Mouse (Mus musculus): ENCODE measurements around the gene Pde1a. TPM values are rescaled to one million over a fixed set of nuclear protein-coding genes. Genes with fewer than 3 reads are reported as not detected.

Pde1a gene
- polyA plus RNA-seq, 1 experiment, result not detected

DNA sequence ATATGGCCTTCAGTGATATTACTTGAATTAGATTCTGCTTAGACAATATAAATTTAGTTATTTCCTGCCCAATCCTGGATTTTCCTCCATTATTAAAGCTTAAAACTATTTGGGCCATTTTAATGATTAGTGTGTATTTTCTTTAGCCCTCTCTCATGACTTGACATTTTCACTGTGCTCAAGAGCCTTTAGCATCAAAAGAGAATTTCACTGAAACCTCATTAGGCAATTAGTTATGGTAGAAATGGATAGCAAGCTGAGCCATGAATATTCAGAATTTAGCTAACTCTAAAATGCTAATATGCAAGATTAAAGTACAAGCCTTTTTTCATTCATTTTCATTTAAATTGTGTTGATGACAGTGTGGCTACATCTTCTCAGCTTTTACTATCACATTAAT lies 73.2 kb downstream of the Pde1a start:
- Histone ChIP-seq H3K36me3 (replicated peaks; ENCODE audit: low read length) (no peaks in the 10 kb centered on the region), H3K4me3 (replicated peaks) (no peak overlapping the region), H3K27me3 (replicated peaks) (no peaks in the 10 kb centered on the region), H3K9me3 (no peaks in the 10 kb centered on the region), H3K4me1 (no peaks in the 10 kb centered on the region; the same call in 1 of the 2 replicates)
- TF ChIP-seq FLI1 (IDR thresholded peaks at IDR 0.05; ENCODE audit: low read length) (no peak), GATA1 (IDR thresholded peaks at IDR 0.05; ENCODE audit: borderline replicate concordance, low read length) (no peak)

DNA sequence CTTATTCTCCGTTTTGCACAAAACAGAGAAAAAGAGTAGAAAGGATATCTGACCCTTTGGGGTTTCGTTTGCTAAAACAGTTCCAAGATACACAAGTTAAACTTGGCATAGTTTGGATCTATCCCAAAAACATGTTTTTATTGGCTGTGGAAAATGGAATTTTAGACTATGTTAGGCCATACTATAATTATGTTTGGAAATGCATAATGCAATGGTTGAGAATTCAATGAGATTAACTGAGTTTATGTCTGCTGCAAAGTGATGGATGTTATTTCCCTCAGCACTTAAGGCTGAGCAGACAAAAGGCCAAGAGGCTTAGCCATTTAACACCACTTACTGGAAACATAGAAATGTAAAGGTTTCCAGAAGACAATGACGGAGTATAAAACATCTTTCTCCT lies 75.2 kb downstream of the Pde1a start:
- H3K27me3 ChIP-seq (replicated peaks), result no peaks in the 10 kb centered on the region
- no peaks in the 10 kb centered on the region for H3K36me3 ChIP-seq (replicated peaks; ENCODE audit: low read length)
- H3K4me3 ChIP-seq (replicated peaks), result no peak overlapping the region
- no peaks in the 10 kb centered on the region; the same call in 1 of the 2 replicates for H3K4me1 ChIP-seq
- H3K9me3 ChIP-seq, result no peaks in the 10 kb centered on the region
- TF ChIP-seq GATA1 (IDR thresholded peaks at IDR 0.05; ENCODE audit: borderline replicate concordance, low read length) (no peak), FLI1 (IDR thresholded peaks at IDR 0.05; ENCODE audit: low read length) (no peak)

- Histone ChIP-seq H3K4me3 (replicated peaks) (no peak overlapping the region), H3K4me1 (no peaks in the 10 kb centered on the region), H3K27me3 (replicated peaks) (no peaks in the 10 kb centered on the region), H3K9me3 (no peaks in the 10 kb centered on the region), H3K36me3 (replicated peaks; ENCODE audit: low read length) (no peaks in the 10 kb centered on the region)
- TF ChIP-seq FLI1 (IDR thresholded peaks at IDR 0.05; ENCODE audit: low read length) (no peak), GATA1 (IDR thresholded peaks at IDR 0.05; ENCODE audit: borderline replicate concordance, low read length) (no peak)
These were observed 82.3 kb downstream of the Pde1a start for GRCm38 (mm10) chr2:80046751-80047513.

- TF ChIP-seq GATA1 (IDR thresholded peaks at IDR 0.05; ENCODE audit: borderline replicate concordance, low read length) (no peak), FLI1 (IDR thresholded peaks at IDR 0.05; ENCODE audit: low read length) (no peak)
- Histone ChIP-seq H3K4me3 (replicated peaks) (no peak overlapping the region), H3K9me3 (no peaks in the 10 kb centered on the region), H3K4me1 (0 out of 2 replicates have a peak, but pooled peaks cover 3% of the 10 kb centered on the region), H3K36me3 (replicated peaks; ENCODE audit: low read length) (no peaks in the 10 kb centered on the region), H3K27me3 (replicated peaks) (no peaks in the 10 kb centered on the region)
These were observed 90.4 kb downstream of the Pde1a start for GRCm38 (mm10) chr2:80038642-80039445.

DNA sequence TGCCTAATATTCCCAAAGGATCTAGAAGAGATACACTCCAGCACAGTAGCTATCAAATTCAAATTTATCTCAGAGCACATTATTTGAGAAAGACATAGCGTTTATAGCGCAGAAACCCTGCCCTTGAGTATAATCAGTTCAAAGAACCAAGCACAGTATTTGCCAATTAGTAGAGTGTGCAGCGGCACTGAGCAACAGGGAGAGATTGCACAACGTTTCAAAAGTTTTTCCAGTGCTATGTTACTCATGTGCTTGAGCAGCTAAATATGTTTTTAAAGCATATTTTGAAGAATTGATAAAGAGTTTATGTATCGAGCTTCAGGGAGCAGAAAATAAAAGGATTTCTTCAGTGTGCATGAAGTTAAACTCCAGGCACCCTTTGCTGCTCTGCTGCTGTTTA lies 91.3 kb downstream of the Pde1a start:
- Histone ChIP-seq H3K9me3 (no peaks in the 10 kb centered on the region), H3K27me3 (replicated peaks) (no peaks in the 10 kb centered on the region), H3K36me3 (replicated peaks; ENCODE audit: low read length) (no peaks in the 10 kb centered on the region), H3K4me1 (0 out of 2 replicates have a peak, but pooled peaks cover 3% of the 10 kb centered on the region), H3K4me3 (replicated peaks) (no peak overlapping the region)
- no peak for TF ChIP-seq GATA1 (IDR thresholded peaks at IDR 0.05; ENCODE audit: borderline replicate concordance, low read length)
- TF ChIP-seq FLI1 (IDR thresholded peaks at IDR 0.05; ENCODE audit: low read length), result no peak

DNA sequence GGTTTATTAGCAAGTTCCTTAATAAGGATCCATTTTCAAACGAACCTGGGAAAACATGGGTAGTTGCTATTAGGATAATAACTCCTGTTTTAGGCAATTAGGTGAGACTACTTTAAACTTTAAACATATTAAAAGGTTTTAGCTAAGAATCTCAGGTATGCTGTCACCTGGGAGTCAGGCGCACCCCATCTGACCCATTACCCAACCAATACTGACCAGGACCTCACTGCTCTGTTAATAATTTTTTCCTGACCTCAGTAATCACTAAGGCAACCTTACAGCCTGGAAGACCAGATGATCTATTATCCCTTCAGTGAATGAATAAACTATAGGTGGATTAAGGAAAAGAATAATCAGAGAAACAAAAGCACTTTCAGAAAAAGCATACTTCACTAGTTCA lies 100.2 kb downstream of the Pde1a start:
- peaks cover 10% of the 10 kb centered on the region; the same call in 1 of the 2 replicates for H3K4me1 ChIP-seq
- no peaks in the 10 kb centered on the region for H3K27me3 ChIP-seq (replicated peaks)
- no peak for TF ChIP-seq FLI1 (IDR thresholded peaks at IDR 0.05; ENCODE audit: low read length)
- no peak for TF ChIP-seq GATA1 (IDR thresholded peaks at IDR 0.05; ENCODE audit: borderline replicate concordance, low read length)
- no peaks in the 10 kb centered on the region for H3K36me3 ChIP-seq (replicated peaks; ENCODE audit: low read length)
- no peaks in the 10 kb centered on the region for H3K9me3 ChIP-seq
- H3K4me3 ChIP-seq (replicated peaks), result no peak overlapping the region

DNA sequence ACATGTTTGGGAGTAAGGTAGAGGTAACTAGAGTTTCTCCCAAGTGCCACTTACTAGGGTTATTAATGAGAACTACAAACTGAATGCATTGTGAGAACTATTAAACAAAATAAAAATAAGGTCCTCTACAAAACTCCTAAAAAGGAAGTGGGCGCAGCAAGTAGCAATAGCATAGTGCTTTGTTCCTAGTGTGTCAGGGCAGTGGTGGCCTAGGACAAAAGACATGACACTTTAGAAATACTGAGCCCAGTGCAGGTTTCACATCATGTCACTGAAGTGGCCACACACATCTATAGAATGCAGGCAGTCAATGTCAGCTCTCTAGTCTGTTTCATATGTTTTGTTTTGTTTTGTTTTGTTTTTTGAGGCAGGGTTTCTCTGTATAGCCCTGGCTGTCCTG lies 103.2 kb downstream of the Pde1a start:
- H3K36me3 ChIP-seq (replicated peaks; ENCODE audit: low read length), result no peaks in the 10 kb centered on the region
- no peak for TF ChIP-seq FLI1 (IDR thresholded peaks at IDR 0.05; ENCODE audit: low read length)
- TF ChIP-seq GATA1 (IDR thresholded peaks at IDR 0.05; ENCODE audit: borderline replicate concordance, low read length), result no peak

GRCm38 (mm10) chr2:80025597-80025996 lies 103.7 kb downstream of the Pde1a start:
- no peaks in the 10 kb centered on the region for H3K9me3 ChIP-seq
- no peaks in the 10 kb centered on the region for H3K27me3 ChIP-seq (replicated peaks)
- H3K4me3 ChIP-seq (replicated peaks), result no peak overlapping the region
- no peaks in the 10 kb centered on the region for H3K36me3 ChIP-seq (replicated peaks; ENCODE audit: low read length)
- H3K4me1 ChIP-seq, result peaks cover 10% of the 10 kb centered on the region; the same call in 1 of the 2 replicates
- no peak for TF ChIP-seq FLI1 (IDR thresholded peaks at IDR 0.05; ENCODE audit: low read length)
- no peak for TF ChIP-seq GATA1 (IDR thresholded peaks at IDR 0.05; ENCODE audit: borderline replicate concordance, low read length)

More for the DNA sequence above, 103.2 kb downstream of the Pde1a start:
- Histone ChIP-seq H3K4me3 (replicated peaks) (no peak overlapping the region), H3K4me1 (peaks cover 10% of the 10 kb centered on the region; the same call in 1 of the 2 replicates), H3K27me3 (replicated peaks) (no peaks in the 10 kb centered on the region), H3K9me3 (no peaks in the 10 kb centered on the region)

GRCm38 (mm10) chr2:80025038-80025437 lies 104.2 kb downstream of the Pde1a start:
- TF ChIP-seq GATA1 (IDR thresholded peaks at IDR 0.05; ENCODE audit: borderline replicate concordance, low read length) (no peak), FLI1 (IDR thresholded peaks at IDR 0.05; ENCODE audit: low read length) (no peak)
- H3K36me3 ChIP-seq (replicated peaks; ENCODE audit: low read length), result no peaks in the 10 kb centered on the region
- peaks cover 10% of the 10 kb centered on the region; the same call in 1 of the 2 replicates for H3K4me1 ChIP-seq
- H3K4me3 ChIP-seq (replicated peaks), result no peak overlapping the region
- H3K9me3 ChIP-seq, result no peaks in the 10 kb centered on the region
- no peaks in the 10 kb centered on the region for H3K27me3 ChIP-seq (replicated peaks)

DNA sequence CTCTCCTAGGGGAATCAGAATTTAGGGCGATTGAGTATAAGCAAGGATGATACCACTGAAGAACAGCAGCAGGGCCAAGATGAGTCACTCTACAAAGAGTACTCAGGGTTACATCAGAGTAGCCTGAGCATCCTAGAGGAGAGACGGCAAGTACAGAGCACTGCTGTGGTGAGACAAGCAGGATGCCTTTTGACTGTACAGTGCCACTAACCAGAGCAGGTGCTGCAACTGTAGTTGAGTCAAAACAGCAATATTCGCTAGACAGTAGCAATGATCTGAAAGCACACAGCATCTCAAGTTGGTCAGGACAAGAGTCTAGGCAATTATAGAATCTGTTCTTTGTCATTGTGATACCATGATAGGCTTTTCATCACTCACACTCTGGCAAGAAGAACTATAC lies 115.1 kb downstream of the Pde1a start:
- Histone ChIP-seq H3K4me3 (replicated peaks) (no peak overlapping the region), H3K4me1 (peaks cover 3% of the 10 kb centered on the region; the same call in 1 of the 2 replicates), H3K9me3 (no peaks in the 10 kb centered on the region), H3K27me3 (replicated peaks) (no peaks in the 10 kb centered on the region), H3K36me3 (replicated peaks; ENCODE audit: low read length) (no peaks in the 10 kb centered on the region)
- TF ChIP-seq FLI1 (IDR thresholded peaks at IDR 0.05; ENCODE audit: low read length), result no peak
